Mouse (Mus musculus): Measurements from ENCODE around the gene Birc5. TPM values are rescaled to one million over a fixed set of nuclear protein-coding genes. Genes with fewer than 3 reads are reported as not detected.
A peak's percentile ranks its signal among the peaks of the same experiment; 100 is the strongest.

Gene Birc5
- polyA plus RNA-seq, 1 experiment = 31.8 TPM

DNA sequence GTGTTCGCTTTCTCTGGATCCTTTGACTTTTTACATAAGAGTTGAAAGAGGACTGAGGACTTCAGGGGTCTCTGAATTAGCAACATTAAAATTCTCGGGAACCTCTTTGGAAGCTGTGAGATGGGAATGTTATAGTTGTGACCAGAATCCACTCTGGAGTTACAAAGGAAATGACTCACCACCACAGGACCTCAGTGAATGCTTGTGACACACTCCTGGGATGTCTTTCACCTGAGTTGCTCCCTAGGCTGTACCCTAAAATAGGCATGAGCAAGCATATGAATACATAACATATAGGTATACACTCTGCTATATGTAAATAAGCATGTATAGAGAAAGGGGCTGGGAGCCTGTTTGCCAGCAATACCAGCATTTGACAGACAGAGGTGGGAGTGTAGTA, 5.6 kb upstream of the Birc5 start:
- no peak for DNase-seq (ENCODE audit: low read depth)

DNA sequence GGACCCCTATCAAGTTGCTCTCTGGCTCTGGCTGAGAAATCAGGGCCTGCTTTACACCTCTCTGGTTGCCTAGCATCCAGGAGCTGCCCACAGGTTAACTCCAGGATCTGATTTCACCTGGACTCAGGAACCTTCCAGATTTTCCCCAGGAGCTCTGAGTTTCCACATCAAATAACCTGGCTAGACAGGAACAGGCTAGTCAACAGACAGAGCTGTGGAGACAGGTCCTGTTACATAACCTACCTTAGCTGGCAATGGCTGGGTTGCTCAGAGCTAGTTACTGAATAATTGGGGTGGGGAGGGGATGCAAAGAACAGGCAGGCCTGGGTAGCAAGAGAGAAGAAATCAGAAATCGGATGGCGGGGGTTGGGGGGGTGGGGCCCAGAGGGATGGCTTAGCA, 4.1 kb upstream of the Birc5 start:
- no peak for DNase-seq (ENCODE audit: low read depth)

More for the DNA sequence above, 5.6 kb upstream of the Birc5 start:
- TF ChIP-seq POLR2A (IDR thresholded peaks at IDR 0.05; ENCODE audit: borderline replicate concordance, extremely low read depth, insufficient read depth, insufficient read length, poor library complexity, severe bottlenecking) (no peak), CTCF (IDR thresholded peaks at IDR 0.05; ENCODE audit: borderline replicate concordance, extremely low read depth, insufficient read depth, insufficient read length) (no peak)

DNA sequence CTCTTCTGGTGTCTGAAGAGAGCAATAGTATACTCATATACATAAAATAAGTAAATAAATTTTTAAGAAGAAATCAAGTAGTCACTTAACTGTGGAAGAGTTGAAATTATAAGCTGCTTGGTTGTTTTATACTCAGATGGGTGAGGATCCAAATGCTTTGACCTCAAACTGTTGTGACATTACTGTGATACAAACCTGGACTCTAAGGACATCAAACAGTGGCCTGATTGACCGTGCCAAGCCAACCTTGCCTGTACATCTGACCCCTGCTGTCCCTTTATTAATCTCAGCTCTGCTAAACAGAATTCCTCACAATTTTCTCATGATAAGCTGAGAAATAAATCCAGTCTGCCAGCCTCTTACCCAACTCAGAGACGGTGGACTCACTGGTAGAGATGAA, 3.4 kb upstream of the Birc5 start:
- no peak for DNase-seq (ENCODE audit: low read depth)
- TF ChIP-seq POLR2A (IDR thresholded peaks at IDR 0.05; ENCODE audit: borderline replicate concordance, extremely low read depth, insufficient read depth, insufficient read length, poor library complexity, severe bottlenecking) (no peak), CTCF (IDR thresholded peaks at IDR 0.05; ENCODE audit: borderline replicate concordance, extremely low read depth, insufficient read depth, insufficient read length) (no peak)

More for the DNA sequence above, 4.1 kb upstream of the Birc5 start:
- no peak for TF ChIP-seq POLR2A (IDR thresholded peaks at IDR 0.05; ENCODE audit: borderline replicate concordance, extremely low read depth, insufficient read depth, insufficient read length, poor library complexity, severe bottlenecking)
- no peak for TF ChIP-seq CTCF (IDR thresholded peaks at IDR 0.05; ENCODE audit: borderline replicate concordance, extremely low read depth, insufficient read depth, insufficient read length)

DNA sequence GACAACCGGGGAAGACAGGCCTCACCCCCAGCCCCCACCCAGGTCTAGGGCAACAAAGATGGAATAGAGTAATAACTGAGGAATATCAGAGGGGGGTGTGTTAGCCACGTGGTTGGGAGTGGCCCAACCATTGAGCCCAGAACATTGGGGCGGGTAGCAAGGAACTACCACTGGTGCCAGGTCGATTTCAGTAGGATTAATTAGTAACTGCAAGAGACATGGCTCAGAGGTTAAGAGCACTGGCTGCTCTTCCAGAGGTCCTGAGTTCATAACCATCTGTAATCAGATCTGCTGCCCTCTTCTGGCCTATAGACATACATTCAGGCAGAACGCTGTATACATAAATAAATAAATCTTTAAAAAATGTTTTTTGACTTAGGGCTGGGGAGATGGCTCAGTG, 2.4 kb upstream of the Birc5 start:
- no peak for DNase-seq (ENCODE audit: low read depth)
- TF ChIP-seq POLR2A (IDR thresholded peaks at IDR 0.05; ENCODE audit: borderline replicate concordance, extremely low read depth, insufficient read depth, insufficient read length, poor library complexity, severe bottlenecking) (no peak), CTCF (IDR thresholded peaks at IDR 0.05; ENCODE audit: borderline replicate concordance, extremely low read depth, insufficient read depth, insufficient read length) (0 out of 2 replicates have a peak, but pooled peaks have one; percentile 3)

DNA sequence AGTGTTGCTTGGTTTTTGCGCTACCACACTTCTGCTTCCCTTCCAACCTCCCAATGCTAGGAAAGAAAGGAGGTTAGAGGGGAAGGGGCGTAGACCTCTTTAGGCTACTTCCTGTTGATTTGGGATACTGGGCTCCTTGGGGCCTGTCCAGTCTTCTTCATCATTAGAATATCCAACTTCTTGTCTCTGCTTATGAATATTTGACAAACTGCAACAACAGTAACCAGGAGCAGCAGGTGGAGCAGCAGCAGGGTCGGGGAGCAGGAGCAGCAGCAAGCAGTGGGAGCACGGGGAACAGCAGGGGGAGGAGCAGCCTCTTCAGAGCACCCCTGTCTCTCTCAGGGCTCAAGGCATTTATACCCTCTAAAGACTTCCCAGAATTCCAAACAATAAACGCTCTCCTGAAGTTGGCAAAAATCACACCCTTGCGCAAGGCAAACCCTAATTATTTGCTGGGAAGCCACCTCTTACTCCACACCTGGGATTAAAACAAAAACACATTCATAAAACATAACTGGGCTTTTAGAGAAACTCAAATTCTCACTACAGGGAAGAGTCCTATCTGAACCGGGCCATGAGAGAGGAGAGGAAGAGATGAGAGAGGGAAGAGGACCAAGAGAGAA, 1.3 kb upstream of the Birc5 start:
- no peak for TF ChIP-seq CTCF (IDR thresholded peaks at IDR 0.05; ENCODE audit: borderline replicate concordance, extremely low read depth, insufficient read depth, insufficient read length)
- DNase-seq (ENCODE audit: low read depth) = no peak

DNA sequence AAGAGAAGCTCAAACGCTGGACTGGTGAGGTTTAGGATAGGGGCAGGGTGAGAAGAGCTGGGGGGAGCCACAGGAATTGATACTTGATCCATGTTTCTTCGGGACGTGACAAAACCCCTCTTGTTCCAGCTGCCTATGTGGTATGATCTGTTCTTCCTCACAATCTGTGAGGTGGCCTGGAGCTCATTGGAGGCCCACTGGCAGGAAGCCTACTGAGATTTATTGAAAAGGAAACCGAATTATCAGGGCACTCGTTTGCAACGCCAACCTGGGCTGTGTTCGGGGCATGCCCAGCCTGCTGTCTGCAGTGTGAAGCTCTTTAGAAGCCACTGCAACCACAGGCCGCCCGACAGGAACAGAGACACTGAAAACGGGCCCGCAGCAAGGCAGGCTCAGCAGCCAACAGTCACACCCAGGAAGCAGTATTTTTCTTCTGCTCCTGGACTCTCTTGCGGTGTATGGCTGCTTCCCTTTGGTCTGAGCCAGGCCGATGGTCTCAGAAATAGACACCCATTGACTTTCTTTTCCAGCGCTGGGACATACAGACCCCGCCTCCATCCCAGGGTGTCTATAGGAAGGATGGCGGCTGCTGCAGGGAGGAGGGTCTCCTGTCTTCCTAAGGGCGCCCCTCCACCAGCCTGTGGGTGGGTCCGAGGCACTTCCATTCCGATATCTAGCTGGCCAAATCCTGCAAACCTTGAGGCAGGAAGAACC, 623 bp upstream of the Birc5 start:
- TF ChIP-seq POLR2A (IDR thresholded peaks at IDR 0.05; ENCODE audit: borderline replicate concordance, extremely low read depth, insufficient read depth, insufficient read length, poor library complexity, severe bottlenecking) = no peak
- no peak for TF ChIP-seq CTCF (IDR thresholded peaks at IDR 0.05; ENCODE audit: borderline replicate concordance, extremely low read depth, insufficient read depth, insufficient read length)
- DNase-seq (ENCODE audit: low read depth) = no peak

DNA sequence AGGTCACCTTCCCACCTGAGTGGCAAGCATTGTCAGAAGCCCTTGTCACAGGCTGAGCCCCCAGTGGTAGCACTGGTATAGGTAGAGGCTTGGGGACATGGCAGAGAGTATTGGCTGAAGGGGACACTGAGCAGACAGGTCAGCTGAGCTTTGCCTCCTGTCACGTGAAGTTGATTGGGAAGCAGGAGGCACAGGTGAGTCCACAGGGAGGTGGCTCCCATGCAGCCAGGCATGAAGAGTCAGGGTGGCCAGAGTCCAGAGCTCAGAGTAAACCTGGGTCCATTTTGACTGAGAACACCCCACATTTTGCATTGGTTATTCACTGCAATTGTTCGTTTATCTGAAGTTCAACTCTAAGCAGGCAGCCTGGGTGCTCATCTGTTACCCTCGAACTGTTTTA, 3.8 kb downstream of the Birc5 start:
- TF ChIP-seq CTCF (IDR thresholded peaks at IDR 0.05; ENCODE audit: borderline replicate concordance, extremely low read depth, insufficient read depth, insufficient read length) (no peak), POLR2A (IDR thresholded peaks at IDR 0.05; ENCODE audit: borderline replicate concordance, extremely low read depth, insufficient read depth, insufficient read length, poor library complexity, severe bottlenecking) (no peak)
- DNase-seq (ENCODE audit: low read depth) = no peak

DNA sequence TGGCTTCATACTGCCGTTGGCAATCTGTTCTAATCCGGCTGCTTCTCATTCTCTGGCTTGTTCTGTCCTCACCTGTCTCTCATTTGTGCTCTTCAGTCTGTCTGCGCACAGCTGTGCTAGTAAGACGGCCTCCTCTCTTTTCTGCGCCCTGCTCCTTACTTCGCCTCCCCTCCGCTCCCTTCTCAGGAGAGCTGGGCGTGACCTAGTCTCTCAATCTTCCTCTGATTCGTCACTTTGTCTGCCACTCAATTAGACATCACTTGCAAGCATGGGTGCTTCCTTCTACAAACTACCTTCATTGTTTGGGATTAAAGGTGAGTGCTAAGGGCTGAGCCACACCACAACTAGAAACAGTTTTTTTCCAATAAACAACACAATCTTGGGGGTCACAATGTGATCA, 5.2 kb downstream of the Birc5 start:
- TF ChIP-seq CTCF (IDR thresholded peaks at IDR 0.05; ENCODE audit: borderline replicate concordance, extremely low read depth, insufficient read depth, insufficient read length) (no peak), POLR2A (IDR thresholded peaks at IDR 0.05; ENCODE audit: borderline replicate concordance, extremely low read depth, insufficient read depth, insufficient read length, poor library complexity, severe bottlenecking) (no peak)
- DNase-seq (ENCODE audit: low read depth) = no peak

DNA sequence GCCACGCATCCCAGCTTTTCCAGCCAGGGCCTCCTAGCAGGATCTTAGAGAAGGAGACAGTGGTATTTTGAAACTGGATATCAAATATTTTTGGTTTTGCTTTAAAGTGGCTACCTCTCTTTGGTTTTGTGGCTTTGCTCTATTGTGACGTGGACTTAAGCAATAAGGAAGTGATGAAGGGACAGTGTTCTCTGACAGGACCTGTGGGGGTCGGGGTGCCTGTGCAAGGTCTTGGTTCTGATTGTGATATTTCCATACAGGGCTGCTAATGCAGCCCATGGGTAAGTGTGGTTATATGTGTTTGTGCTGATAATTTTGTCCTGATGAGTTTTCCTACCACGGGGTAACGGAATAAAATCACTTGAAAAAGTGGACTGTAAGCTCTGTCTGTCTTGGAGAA, 6.3 kb downstream of the Birc5 start:
- TF ChIP-seq POLR2A (IDR thresholded peaks at IDR 0.05; ENCODE audit: borderline replicate concordance, extremely low read depth, insufficient read depth, insufficient read length, poor library complexity, severe bottlenecking) (no peak), CTCF (IDR thresholded peaks at IDR 0.05; ENCODE audit: borderline replicate concordance, extremely low read depth, insufficient read depth, insufficient read length) (no peak)
- DNase-seq (ENCODE audit: low read depth) = no peak

DNA sequence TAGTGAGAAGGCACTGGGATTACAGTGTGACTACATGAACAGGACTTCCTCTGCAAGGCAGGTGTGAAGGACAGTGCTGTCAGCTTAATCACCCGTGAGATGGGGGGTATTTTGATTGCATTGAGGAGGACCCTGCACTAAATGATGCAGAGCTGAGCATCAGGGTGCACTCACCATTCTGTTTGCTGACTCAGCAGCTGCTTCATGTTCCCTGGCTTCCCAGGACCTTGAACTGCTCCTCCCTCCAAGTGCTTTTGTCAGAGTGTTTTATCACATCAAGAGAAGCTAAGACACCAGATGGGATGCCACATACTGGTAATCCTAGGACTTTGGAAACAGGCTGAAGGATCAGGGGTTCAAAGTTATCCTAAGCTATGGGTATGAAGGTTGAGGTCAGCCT, 6.9 kb downstream of the Birc5 start:
- no peak for DNase-seq (ENCODE audit: low read depth)
- TF ChIP-seq POLR2A (IDR thresholded peaks at IDR 0.05; ENCODE audit: borderline replicate concordance, extremely low read depth, insufficient read depth, insufficient read length, poor library complexity, severe bottlenecking) = no peak
- TF ChIP-seq CTCF (IDR thresholded peaks at IDR 0.05; ENCODE audit: borderline replicate concordance, extremely low read depth, insufficient read depth, insufficient read length) = no peak

DNA sequence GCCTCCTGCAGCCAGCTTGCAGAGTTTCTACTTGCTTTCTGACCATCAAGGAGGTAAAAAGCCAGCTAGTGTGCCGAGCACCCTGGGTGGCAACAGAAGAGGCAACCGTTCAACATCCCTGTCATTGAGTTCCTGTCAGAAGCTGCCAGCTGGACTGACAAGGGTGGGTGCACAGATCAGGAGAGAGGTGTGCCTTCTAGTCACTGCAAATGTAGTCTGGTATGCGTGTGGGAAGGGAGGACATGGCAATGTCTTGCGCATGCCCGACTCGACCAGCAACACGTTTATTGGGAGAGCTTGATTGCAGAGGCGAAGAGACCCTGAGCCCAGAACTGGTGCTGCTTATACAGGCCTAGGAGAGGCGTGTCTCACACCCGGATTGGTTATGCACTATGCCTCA, 8.4 kb downstream of the Birc5 start:
- DNase-seq (ENCODE audit: low read depth) = no peak
- TF ChIP-seq POLR2A (IDR thresholded peaks at IDR 0.05; ENCODE audit: borderline replicate concordance, extremely low read depth, insufficient read depth, insufficient read length, poor library complexity, severe bottlenecking) (no peak), CTCF (IDR thresholded peaks at IDR 0.05; ENCODE audit: borderline replicate concordance, extremely low read depth, insufficient read depth, insufficient read length) (no peak)

DNA sequence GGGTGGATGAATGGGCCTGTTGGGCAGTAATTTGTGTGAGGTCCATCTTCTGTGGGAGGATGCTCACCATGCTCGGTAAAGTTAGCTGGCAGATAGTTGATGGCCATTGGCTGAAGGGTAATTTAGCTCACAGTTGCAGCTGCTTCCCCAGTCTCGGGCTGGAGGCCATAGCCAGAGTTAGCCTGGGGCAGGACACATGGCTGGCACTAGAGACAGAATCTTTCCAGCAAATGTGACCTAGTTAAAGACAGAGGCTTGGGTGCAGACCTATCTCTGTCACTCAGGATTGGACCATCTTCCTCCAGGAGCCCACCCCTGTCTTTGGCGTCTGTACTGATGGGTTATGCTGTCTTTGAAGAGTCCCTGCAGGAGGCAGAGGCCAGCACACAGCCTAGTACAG, 9.3 kb downstream of the Birc5 start:
- TF ChIP-seq POLR2A (IDR thresholded peaks at IDR 0.05; ENCODE audit: borderline replicate concordance, extremely low read depth, insufficient read depth, insufficient read length, poor library complexity, severe bottlenecking) (no peak), CTCF (IDR thresholded peaks at IDR 0.05; ENCODE audit: borderline replicate concordance, extremely low read depth, insufficient read depth, insufficient read length) (no peak)
- no peak for DNase-seq (ENCODE audit: low read depth)

Data from brain, embryonic 14.5 days (tissue).